Mouse (Mus musculus) limb, embryonic 15.5 days (tissue): Measurements from ENCODE around the gene Slc6a5. TPM values are rescaled to one million over a fixed set of nuclear protein-coding genes. Genes with fewer than 3 reads are reported as not detected.

ENCODE experiments used
- ATAC-seq: fragments of 200-750 bp; cut with Nextera tagmentation; 2 replicates; pipeline ENCODE4 v1.8.0; 2017; ENCODE audit warnings: low read depth, moderate TSS enrichment; ENCODE audit not compliant: insufficient number of reproducible peaks, low FRiP score, low TSS enrichment
- H3K27ac ChIP-seq: fragments of 300-500 bp; sonication (generic); 2 replicates; pipeline ENCODE4 v1.5.1; 2015; ENCODE audit warnings: moderate library complexity, mild to moderate bottlenecking, inconsistent platforms
- H3K27me3 ChIP-seq: fragments of 300-500 bp; sonication (generic); 2 replicates; pipeline ENCODE4 v1.6.1; 2015; ENCODE audit warnings: inconsistent platforms
- H3K36me3 ChIP-seq: fragments of 300-500 bp; sonication (generic); 2 replicates; pipeline ENCODE4 v1.6.1; 2015; ENCODE audit warnings: inconsistent platforms
- H3K4me1 ChIP-seq: fragments of 300-500 bp; sonication (generic); 2 replicates; pipeline ENCODE4 v1.6.1; 2015; ENCODE audit warnings: inconsistent platforms
- H3K4me2 ChIP-seq: fragments of 300-500 bp; sonication (generic); 2 replicates; pipeline ENCODE4 v1.6.1; 2015; ENCODE audit warnings: mild to moderate bottlenecking, inconsistent platforms
- H3K4me3 ChIP-seq: fragments of 300-500 bp; sonication (generic); 2 replicates; pipeline ENCODE4 v1.5.1; 2015; ENCODE audit warnings: mild to moderate bottlenecking, inconsistent platforms
- H3K9ac ChIP-seq: fragments of 300-500 bp; sonication (generic); 2 replicates; pipeline ENCODE4 v1.6.1; 2015; ENCODE audit warnings: inconsistent platforms
- H3K9me3 ChIP-seq: fragments of 300-500 bp; sonication (generic); 2 replicates; pipeline ENCODE4 v1.6.1; 2016; ENCODE audit warnings: inconsistent platforms
- WGBS: fragments of 180-500 bp; shearing (Covaris S2); methylation state at CpG from one replicate; pipeline ENCODE4 v1.1.7; 2015; 5-methylcytosine and 5-hydroxymethylcytosine counted together
- polyA plus RNA-seq: library from polyadenylated mRNA; unstranded; fragments of >200 nt; fragmentation: Nextera tagmentation; extraction: Ambion mirVana; gene quantifications from 2 replicates; pipeline ENCODE4 v1.2.1, GENCODE M21; 2015

Gene Slc6a5
- polyA plus RNA-seq, 1 experiment from 2014 or later: 0.05 TPM

GRCm38 (mm10) chr7:49895296-49895695 is 14.7 kb upstream of the Slc6a5 start:
- no peak overlapping the region for H3K4me3 ChIP-seq
- no peak overlapping the region for H3K9ac ChIP-seq
- no peak for ATAC-seq
- WGBS: 73% methylated on average over 6 of the region's 6 CpGs
- no peaks in the 10 kb centered on the region for H3K36me3 ChIP-seq
- H3K27ac ChIP-seq: no peak overlapping the region
- no peak overlapping the region for H3K4me2 ChIP-seq
- no peaks in the 10 kb centered on the region for H3K4me1 ChIP-seq
- H3K27me3 ChIP-seq: no peaks in the 10 kb centered on the region
- no peaks in the 10 kb centered on the region for H3K9me3 ChIP-seq

GRCm38 (mm10) chr7:49902003-49902552 is 7.9 kb upstream of the Slc6a5 start:
- 31% methylated on average over 9 of the region's 9 CpGs for WGBS
- Histone ChIP-seq H3K4me1 (no peaks in the 10 kb centered on the region), H3K4me3 (no peak overlapping the region), H3K27me3 (peaks cover 35% of the 10 kb centered on the region), H3K4me2 (no peak overlapping the region), H3K9ac (no peak overlapping the region), H3K36me3 (no peaks in the 10 kb centered on the region), H3K9me3 (no peaks in the 10 kb centered on the region), H3K27ac (no peak overlapping the region)
- no peak for ATAC-seq

- Histone ChIP-seq H3K4me1 (no peaks in the 10 kb centered on the region), H3K27ac (no peak overlapping the region), H3K9me3 (no peaks in the 10 kb centered on the region), H3K36me3 (no peaks in the 10 kb centered on the region), H3K4me3 (no peak overlapping the region), H3K9ac (no peak overlapping the region), H3K4me2 (no peak overlapping the region), H3K27me3 (peaks cover 88% of the 10 kb centered on the region)
- no peak for ATAC-seq
- WGBS: 1% methylated on average over 28 of the region's 28 CpGs
Measured at GRCm38 (mm10) chr7:49907191-49908171, 2.5 kb upstream of the Slc6a5 start.

- WGBS: under 1% methylated on average over 24 of the region's 24 CpGs
- H3K4me1 ChIP-seq: no peaks in the 10 kb centered on the region
Measured at GRCm38 (mm10) chr7:49908181-49908855, 1.6 kb upstream of the Slc6a5 start.

GRCm38 (mm10) chr7:49908990-49909411 is 945 bp upstream of the Slc6a5 start:
- ATAC-seq: no peak
- no peak overlapping the region for H3K9ac ChIP-seq
- no peaks in the 10 kb centered on the region for H3K4me1 ChIP-seq
- no peak overlapping the region for H3K27ac ChIP-seq
- H3K4me2 ChIP-seq: no peak overlapping the region
- peaks cover 99% of the 10 kb centered on the region for H3K27me3 ChIP-seq
- no peaks in the 10 kb centered on the region for H3K9me3 ChIP-seq
- H3K36me3 ChIP-seq: no peaks in the 10 kb centered on the region
- WGBS: 1% methylated on average over 26 of the region's 26 CpGs
- H3K4me3 ChIP-seq: no peak overlapping the region

More at GRCm38 (mm10) chr7:49908181-49908855, 1.6 kb upstream of the Slc6a5 start:
- Histone ChIP-seq H3K36me3 (no peaks in the 10 kb centered on the region), H3K27me3 (peaks cover 97% of the 10 kb centered on the region), H3K27ac (no peak overlapping the region), H3K9ac (no peak overlapping the region), H3K4me2 (no peak overlapping the region), H3K9me3 (no peaks in the 10 kb centered on the region), H3K4me3 (no peak overlapping the region)
- no peak for ATAC-seq

- no peak overlapping the region for H3K9ac ChIP-seq
- H3K36me3 ChIP-seq: no peaks in the 10 kb centered on the region
- no peak overlapping the region for H3K27ac ChIP-seq
- no peak overlapping the region for H3K4me3 ChIP-seq
- H3K4me1 ChIP-seq: no peaks in the 10 kb centered on the region
- ATAC-seq: no peak
- peaks cover 99% of the 10 kb centered on the region for H3K27me3 ChIP-seq
- no peak overlapping the region for H3K4me2 ChIP-seq
- 1% methylated on average over 16 of the region's 16 CpGs for WGBS
- H3K9me3 ChIP-seq: no peaks in the 10 kb centered on the region
Measured at GRCm38 (mm10) chr7:49910361-49910760, 415 bp downstream of the Slc6a5 start.

GRCm38 (mm10) chr7:49911147-49911946 is 1.4 kb downstream of the Slc6a5 start:
- no peaks in the 10 kb centered on the region for H3K9me3 ChIP-seq
- H3K4me1 ChIP-seq: no peaks in the 10 kb centered on the region
- no peak overlapping the region for H3K4me3 ChIP-seq
- H3K27ac ChIP-seq: no peak overlapping the region
- ATAC-seq: no peak
- WGBS: 4% methylated on average over 23 of the region's 23 CpGs
- peaks cover 99% of the 10 kb centered on the region for H3K27me3 ChIP-seq
- no peak overlapping the region for H3K9ac ChIP-seq
- H3K4me2 ChIP-seq: no peak overlapping the region
- no peaks in the 10 kb centered on the region for H3K36me3 ChIP-seq

GRCm38 (mm10) chr7:49911947-49912262 is 2.0 kb downstream of the Slc6a5 start:
- no peak overlapping the region for H3K9ac ChIP-seq
- H3K27me3 ChIP-seq: peaks cover 99% of the 10 kb centered on the region
- no peaks in the 10 kb centered on the region for H3K36me3 ChIP-seq
- no peaks in the 10 kb centered on the region for H3K9me3 ChIP-seq
- no peak overlapping the region for H3K4me3 ChIP-seq
- 2% methylated on average over 26 of the region's 26 CpGs for WGBS
- H3K4me1 ChIP-seq: no peaks in the 10 kb centered on the region
- no peak overlapping the region for H3K4me2 ChIP-seq
- H3K27ac ChIP-seq: no peak overlapping the region
- ATAC-seq: no peak

- ATAC-seq: no peak
- H3K27ac ChIP-seq: no peak overlapping the region
Measured at GRCm38 (mm10) chr7:49913164-49913563, 3.2 kb downstream of the Slc6a5 start.

GRCm38 (mm10) chr7:49913728-49914328 is 3.9 kb downstream of the Slc6a5 start:
- H3K4me1 ChIP-seq: no peaks in the 10 kb centered on the region
- under 1% methylated on average over 5 of the region's 5 CpGs for WGBS
- H3K4me2 ChIP-seq: no peak overlapping the region
- no peak for ATAC-seq
- H3K36me3 ChIP-seq: no peaks in the 10 kb centered on the region
- H3K9ac ChIP-seq: no peak overlapping the region
- no peaks in the 10 kb centered on the region for H3K9me3 ChIP-seq
- no peak overlapping the region for H3K4me3 ChIP-seq
- H3K27me3 ChIP-seq: peaks cover 99% of the 10 kb centered on the region
- no peak overlapping the region for H3K27ac ChIP-seq

More at GRCm38 (mm10) chr7:49913164-49913563, 3.2 kb downstream of the Slc6a5 start:
- H3K9ac ChIP-seq: no peak overlapping the region
- no peaks in the 10 kb centered on the region for H3K36me3 ChIP-seq
- no peaks in the 10 kb centered on the region for H3K9me3 ChIP-seq
- no peak overlapping the region for H3K4me3 ChIP-seq
- WGBS: 4% methylated on average over 4 of the region's 4 CpGs
- peaks cover 99% of the 10 kb centered on the region for H3K27me3 ChIP-seq
- no peak overlapping the region for H3K4me2 ChIP-seq
- H3K4me1 ChIP-seq: no peaks in the 10 kb centered on the region

GRCm38 (mm10) chr7:49914946-49915345 is 5.0 kb downstream of the Slc6a5 start:
- Histone ChIP-seq H3K9ac (no peak overlapping the region), H3K27me3 (peaks cover 89% of the 10 kb centered on the region), H3K4me2 (no peak overlapping the region), H3K9me3 (no peaks in the 10 kb centered on the region), H3K4me3 (no peak overlapping the region), H3K36me3 (no peaks in the 10 kb centered on the region), H3K4me1 (no peaks in the 10 kb centered on the region), H3K27ac (no peak overlapping the region)
- no peak for ATAC-seq
- 3% methylated on average over 9 of the region's 9 CpGs for WGBS
